Mouse (Mus musculus) kidney, adult 10 weeks (tissue): ENCODE data around the gene Hist1h4f. TPM values are rescaled to one million over a fixed set of nuclear protein-coding genes. Genes with fewer than 3 reads are reported as not detected.

Source experiments
- polyA plus RNA-seq: library from polyadenylated mRNA; stranded (reverse); fragments of 350-450 nt; fragmentation: Illumina TruSeq; extraction: RNeasy Lipid Tissue Mini Kit (QIAGEN cat#74804); gene quantifications from one replicate; pipeline ENCODE4 v1.2.3, GENCODE M21; 2014; ENCODE audit warnings: low read depth, low replicate concordance

Gene Hist1h4f
- polyA plus RNA-seq, 1 experiment from 2014 or later, result not detected

Other genes starting within 250 kb of the Hist1h4f start
- gene Zfp322a, start 182.4 kb downstream of the Hist1h4f start, polyA plus RNA-seq, result 57.7 TPM
- 2.4 TPM for gene Abt1, start 127.8 kb downstream of the Hist1h4f start, polyA plus RNA-seq
- gene Btn1a1, start 85.7 kb downstream of the Hist1h4f start, polyA plus RNA-seq, result not detected
- not detected for gene Btn2a2, start 62.8 kb downstream of the Hist1h4f start, polyA plus RNA-seq
- not detected for gene Hist1h4h, start 20.6 kb downstream of the Hist1h4f start, polyA plus RNA-seq
- not detected for gene Hist1h2af, start 17.7 kb downstream of the Hist1h4f start, polyA plus RNA-seq
- gene Hist1h3g, start 16.2 kb downstream of the Hist1h4f start, polyA plus RNA-seq, result not detected
- gene Hist1h2bh, start 8.3 kb downstream of the Hist1h4f start, polyA plus RNA-seq, result 1.2 TPM
- not detected for gene Hist1h3f, start 7.6 kb downstream of the Hist1h4f start, polyA plus RNA-seq
- 3.8 TPM for gene Hist1h1d, start 1.6 kb upstream of the Hist1h4f start, polyA plus RNA-seq
- not detected for gene Hist1h3e, start 10.7 kb upstream of the Hist1h4f start, polyA plus RNA-seq
- not detected for gene Hist1h2ae, start 19.6 kb upstream of the Hist1h4f start, polyA plus RNA-seq
- not detected for gene Hist1h2bg, start 19.7 kb upstream of the Hist1h4f start, polyA plus RNA-seq
- not detected for gene Hist1h2bf, start 22.5 kb upstream of the Hist1h4f start, polyA plus RNA-seq
- not detected for gene Hist1h2ad, start 22.7 kb upstream of the Hist1h4f start, polyA plus RNA-seq
- 0.49 TPM for gene Hist1h3d, start 24.1 kb upstream of the Hist1h4f start, polyA plus RNA-seq
- gene Hist1h4d, start 29.9 kb upstream of the Hist1h4f start, polyA plus RNA-seq, result 0.40 TPM
- gene Hist1h2be, start 69.5 kb upstream of the Hist1h4f start, polyA plus RNA-seq, result 17.8 TPM
- gene Hist1h1e, start 70.9 kb upstream of the Hist1h4f start, polyA plus RNA-seq, result 7.7 TPM
- 3.4 TPM for gene Hist1h2ac, start 132.3 kb upstream of the Hist1h4f start, polyA plus RNA-seq
- 366 TPM for gene Hist1h2bc, start 132.6 kb upstream of the Hist1h4f start, polyA plus RNA-seq
- gene Hist1h1t, start 144.2 kb upstream of the Hist1h4f start, polyA plus RNA-seq, result not detected
- gene Hist1h4c, start 146.8 kb upstream of the Hist1h4f start, polyA plus RNA-seq, result 6.6 TPM
- gene Hfe, start 159.2 kb upstream of the Hist1h4f start, polyA plus RNA-seq, result 29.7 TPM
- 67.6 TPM for gene Hist1h1c, start 187.2 kb upstream of the Hist1h4f start, polyA plus RNA-seq
- gene Hist1h3c, start 194.0 kb upstream of the Hist1h4f start, polyA plus RNA-seq, result not detected
- not detected for gene Hist1h2bb, start 195.1 kb upstream of the Hist1h4f start, polyA plus RNA-seq
- gene Hist1h2ab, start 199.5 kb upstream of the Hist1h4f start, polyA plus RNA-seq, result not detected
- not detected for gene Hist1h3b, start 200.6 kb upstream of the Hist1h4f start, polyA plus RNA-seq
- gene Hist1h4b, start 205.4 kb upstream of the Hist1h4f start, polyA plus RNA-seq, result not detected
- not detected for gene Hist1h4a, start 209.6 kb upstream of the Hist1h4f start, polyA plus RNA-seq
- not detected for gene Hist1h3a, start 210.7 kb upstream of the Hist1h4f start, polyA plus RNA-seq
- not detected for gene Hist1h1a, start 212.0 kb upstream of the Hist1h4f start, polyA plus RNA-seq
- gene Trim38, start 218.3 kb upstream of the Hist1h4f start, polyA plus RNA-seq, result not detected